Mouse (Mus musculus) spleen, adult 18-20 months (tissue): ENCODE results near the gene Mslnl.
"Not testable (repeated sequence)": the region's sequence is repeated elsewhere in the genome, so short reads cannot be mapped to it uniquely, and the experiment has no call there.

Experiments used
- DNase-seq, 2 experiments: peaks; one replicate each; pipeline ENCODE4 v3.0.0; 2022; ENCODE audit warnings: mixed read lengths in 2 of 2

Mslnl gene

GRCm38 (mm10) chr17:25735745-25736144 is at the start of gene Mslnl:
Gene Mslnl, plus strand, starts transcription at chr17:25736042.
- no peak for DNase-seq

DNA sequence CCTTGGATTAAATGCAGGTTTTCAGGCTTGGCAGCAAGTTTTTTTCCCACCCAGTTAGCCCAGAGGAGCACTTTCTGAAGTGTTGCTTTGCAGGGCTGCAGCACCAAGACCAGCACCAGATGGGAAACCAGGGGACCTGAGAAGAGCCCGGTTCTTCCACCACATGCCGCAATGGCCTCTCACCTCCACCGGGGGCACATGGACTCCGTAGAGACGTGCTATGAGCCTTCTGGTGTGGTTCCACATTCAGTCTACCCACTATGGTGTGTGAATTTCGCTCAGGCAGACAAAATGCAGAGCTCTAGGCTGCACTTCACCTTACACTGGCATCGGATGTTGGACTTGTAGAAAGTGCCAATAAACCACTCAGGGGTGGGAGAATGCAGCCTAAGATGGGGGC is 49.5 kb upstream of the Mslnl start:
- peak in 1 of 2 experiments; percentile 9 for DNase-seq

DNA sequence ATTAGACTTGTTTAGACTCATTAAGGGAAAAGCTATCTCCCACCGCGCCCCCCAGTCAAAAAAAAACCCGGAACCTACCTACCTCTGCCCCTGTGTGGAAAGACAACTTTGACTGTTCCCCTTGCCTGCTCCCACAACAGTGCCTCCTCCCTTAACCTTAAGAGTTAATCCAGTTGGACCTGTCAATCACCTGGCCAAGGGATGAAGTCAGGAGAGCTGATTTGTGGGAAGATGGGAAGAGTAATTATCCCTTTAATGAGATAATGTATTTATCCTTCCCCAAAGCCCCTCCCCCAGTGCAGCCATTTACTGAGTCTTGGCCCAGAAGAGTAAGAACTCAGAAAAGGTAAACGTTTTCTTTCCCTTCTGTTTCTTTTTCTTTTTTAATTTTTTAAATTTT is 46.9 kb upstream of the Mslnl start:
- DNase-seq: no peak

- DNase-seq: no peak
These were observed 39.6 kb upstream of the Mslnl start for GRCm38 (mm10) chr17:25696263-25696662.

- DNase-seq: peak; percentile 18 to 68
These were observed 37.4 kb upstream of the Mslnl start for GRCm38 (mm10) chr17:25698446-25698845.

DNA sequence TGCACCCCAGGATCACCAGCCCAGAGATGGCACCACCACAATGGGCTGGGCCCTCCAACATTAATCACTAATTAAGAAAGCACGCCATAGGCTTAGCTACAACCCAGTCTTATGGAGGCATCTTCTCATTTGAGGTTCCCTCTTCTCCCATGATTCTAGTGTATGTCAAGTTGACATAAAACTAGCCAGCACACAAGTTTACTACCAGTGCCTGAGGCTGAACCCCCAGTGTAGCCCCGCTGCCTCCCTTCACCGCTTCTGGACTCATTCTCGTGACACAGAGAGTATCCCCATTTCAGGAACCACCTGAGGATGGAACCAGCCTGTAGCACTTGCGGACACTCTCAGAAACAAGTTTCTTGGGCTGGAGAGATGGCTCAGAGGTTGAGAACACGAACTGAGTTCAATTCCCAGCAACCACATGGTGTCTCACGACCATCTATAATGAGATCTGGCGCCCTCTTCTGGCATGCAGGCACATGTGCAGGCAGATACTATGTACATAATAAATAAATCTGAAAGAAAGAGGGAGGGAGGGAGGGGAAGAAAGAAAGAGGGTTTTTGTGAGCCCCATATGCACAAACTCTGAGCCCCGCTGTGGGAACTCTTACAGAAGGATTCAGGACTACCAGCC is 34.9 kb upstream of the Mslnl start:
- DNase-seq: no peak

GRCm38 (mm10) chr17:25709994-25710393 is 25.8 kb upstream of the Mslnl start:
- DNase-seq: no peak

DNA sequence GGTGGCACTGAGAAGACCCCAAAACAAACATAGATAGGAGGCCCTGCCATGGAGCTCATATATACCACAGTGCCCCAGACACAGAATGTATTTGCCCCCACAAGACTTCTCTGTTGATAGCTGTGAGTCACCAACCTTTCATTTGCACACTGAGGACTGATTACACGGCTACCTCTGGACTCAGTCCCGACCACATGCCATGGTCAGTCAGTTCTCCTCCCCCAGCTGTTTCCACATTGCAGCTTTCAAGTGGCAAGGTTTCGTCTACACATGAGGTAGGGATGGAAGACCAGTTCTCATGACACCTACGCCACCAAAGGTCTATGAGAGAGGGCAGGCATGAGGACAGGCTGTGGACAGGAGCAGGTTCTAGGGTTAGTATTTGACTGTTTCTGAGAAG is 24.7 kb upstream of the Mslnl start:
- no peak for DNase-seq

GRCm38 (mm10) chr17:25715627-25716026 is 20.2 kb upstream of the Mslnl start:
- no peak for DNase-seq

DNA sequence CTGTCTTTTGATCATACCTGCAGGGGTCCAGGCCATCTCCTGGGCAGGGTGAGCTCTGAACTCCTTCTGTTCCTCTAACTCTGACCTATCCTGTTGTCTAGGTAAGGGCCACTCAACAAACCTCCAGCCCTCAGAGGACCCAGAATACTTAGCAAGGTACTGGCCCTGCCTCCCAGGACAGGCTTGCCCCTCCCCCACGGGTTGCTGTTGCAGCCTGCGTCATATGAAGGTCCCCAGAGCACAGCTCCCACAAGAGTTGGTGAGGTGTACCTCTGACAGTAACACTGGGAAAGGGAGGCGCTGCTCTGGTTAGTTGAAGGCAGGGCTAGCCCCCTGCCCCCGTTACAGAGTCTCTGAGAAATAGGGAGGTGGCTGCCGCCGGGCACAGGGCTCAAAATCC is 19.7 kb upstream of the Mslnl start:
- no peak for DNase-seq

DNA sequence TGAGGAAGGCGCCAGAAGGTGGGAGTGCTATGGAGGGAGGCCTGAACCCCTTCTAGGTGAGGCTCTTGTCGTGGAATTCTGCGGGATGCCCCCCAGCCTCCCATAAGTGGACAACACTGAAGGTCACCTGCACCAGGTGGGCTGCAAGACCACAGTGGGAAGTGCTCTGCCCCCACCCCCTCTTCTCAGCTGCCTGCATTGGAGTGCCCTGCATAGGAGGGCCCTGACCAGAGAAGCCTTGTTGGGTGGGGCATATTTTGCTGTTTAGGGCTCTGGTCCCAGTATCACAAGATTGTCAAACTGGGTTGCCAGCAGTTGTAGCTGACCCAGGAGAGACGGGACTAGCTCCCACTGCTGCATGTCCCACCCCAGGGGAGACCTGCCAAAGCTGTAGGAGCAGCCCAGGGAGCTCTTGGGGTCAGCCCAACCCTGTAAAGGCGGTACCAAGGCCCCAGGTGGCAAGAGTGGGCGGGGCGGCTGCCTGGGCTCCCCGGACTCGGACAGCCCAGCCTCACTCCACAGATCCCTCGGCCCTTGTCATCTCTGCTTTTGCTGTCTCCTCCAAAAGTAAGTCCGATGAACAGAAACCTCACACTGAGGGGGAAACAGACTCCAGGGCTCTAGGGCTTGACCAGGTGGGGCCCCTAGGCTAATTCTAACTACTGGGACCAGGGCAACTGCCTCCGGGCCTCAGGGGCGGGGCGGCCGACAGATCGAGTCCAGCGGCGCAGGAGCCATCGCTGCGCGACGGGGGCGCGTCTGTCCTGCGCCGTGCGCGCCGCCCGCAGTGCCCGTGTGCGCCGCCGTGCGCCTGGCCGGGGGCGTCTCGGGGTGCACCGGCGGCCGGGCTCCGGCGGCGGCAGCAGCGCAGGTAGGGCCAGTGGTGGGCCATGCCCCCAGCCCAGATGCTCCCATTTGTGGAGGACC is 18.9 kb upstream of the Mslnl start, which contains the start of gene Gng13:
Gene Gng13 (plus strand): TSS at position 461 of the 927 bp plus-strand sequence.
- no peak for DNase-seq

DNA sequence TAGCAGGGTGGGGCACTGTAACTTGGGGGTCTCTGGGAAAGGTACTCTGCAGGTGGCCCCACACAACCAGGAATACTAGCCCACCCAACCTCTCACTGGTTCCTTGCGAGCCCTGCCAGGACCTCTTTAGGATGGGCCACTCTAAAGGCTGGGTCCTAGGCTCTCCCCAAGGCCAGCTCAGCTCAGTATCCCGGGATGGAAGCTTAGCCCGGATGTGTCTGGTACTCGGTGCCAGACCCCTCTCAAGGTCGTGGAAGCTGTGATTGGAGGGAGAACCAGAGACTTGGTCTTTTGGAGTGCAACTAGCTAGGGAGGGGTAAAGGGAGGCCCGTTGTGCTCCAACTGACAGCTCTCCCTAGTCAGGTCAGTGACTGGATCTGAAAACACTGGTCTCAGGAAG is 18.2 kb upstream of the Mslnl start:
- no peak for DNase-seq

DNA sequence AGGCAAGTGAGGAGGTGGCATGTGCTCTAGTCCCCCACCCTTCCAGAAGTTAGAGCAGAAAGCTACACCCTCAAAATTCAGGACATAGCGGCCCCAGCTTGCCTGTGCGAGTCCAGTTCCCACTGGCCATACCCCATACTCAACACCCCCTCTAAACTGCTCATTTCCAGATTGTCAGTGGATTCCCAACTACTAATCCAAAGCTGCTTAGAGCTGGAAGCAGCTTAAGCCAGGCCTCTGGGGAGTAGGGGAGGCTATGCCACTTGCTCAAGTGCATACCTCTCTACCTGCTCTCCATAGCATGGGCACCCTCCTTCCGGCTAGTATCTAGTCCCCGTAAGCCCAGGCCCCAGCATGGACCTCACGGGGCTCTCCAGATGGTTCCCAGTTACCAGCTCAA is 14.4 kb upstream of the Mslnl start:
- DNase-seq: no peak

GRCm38 (mm10) chr17:25723470-25723869 is 12.4 kb upstream of the Mslnl start:
- no peak for DNase-seq

DNA sequence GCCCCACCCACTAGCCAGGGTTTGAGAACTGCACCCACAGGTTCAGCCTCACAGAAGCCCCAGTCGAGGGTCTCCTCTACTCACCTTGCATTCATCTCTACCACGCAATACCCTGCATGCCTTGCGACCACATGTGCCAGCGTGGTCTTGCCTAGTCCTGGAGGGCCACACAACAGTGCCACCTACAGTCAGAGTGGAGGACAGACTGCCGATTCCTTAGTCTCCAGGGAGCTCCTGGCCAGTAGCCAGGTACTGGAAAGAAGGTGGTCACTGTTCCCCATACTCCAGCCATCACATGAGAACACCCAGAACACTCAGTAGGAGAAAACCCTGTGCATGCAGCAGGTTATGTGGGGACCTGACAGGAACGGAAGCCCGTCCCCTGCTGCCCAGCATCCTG is 11.9 kb upstream of the Mslnl start:
- no peak for DNase-seq

- no peak for DNase-seq
These were observed 10.6 kb upstream of the Mslnl start for GRCm38 (mm10) chr17:25725264-25725663.

DNA sequence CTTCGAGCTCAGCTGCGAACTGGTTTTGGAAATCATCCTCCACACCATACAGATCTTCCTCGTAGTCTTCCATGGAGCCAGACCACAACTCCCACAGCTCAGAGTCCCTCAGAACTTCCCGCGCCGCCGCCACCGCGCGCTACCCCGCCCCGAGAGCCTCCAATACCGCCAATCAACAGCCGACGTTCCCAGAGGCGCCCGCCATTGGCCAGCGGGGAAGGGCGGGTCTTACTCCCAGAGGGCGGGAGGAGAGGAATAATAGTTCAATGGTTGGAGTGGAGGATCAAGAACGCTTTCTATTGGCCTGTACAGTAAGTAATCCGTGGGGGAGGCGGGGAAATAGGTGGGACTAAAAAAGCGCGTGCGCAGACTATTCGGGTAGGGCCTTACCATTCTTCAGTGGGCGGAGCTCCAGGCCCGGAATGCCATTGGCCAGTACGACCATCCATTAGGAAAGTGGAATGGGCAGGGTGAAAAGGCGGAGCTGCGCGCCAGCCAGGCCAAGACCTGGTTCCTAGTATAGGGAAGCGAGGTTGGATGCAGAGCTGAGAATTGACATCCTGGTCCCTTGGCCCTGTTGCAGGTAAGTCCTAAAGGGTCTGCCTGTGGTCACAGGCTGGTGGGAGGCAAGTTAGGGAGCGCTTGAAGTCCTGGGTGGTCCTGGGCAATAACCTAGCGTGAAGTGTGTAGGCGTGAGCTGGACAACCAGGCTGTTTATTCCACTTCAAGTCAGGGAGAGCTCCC is 8.4 kb upstream of the Mslnl start, which contains the start of the genes Chtf18 and Rpusd1:
Gene Chtf18 (minus strand): TSS at position 155 of the 744 bp plus-strand sequence.
Gene Rpusd1 (plus strand): TSS at position 406 of the 744 bp plus-strand sequence.
- peak; percentile 96 for DNase-seq

GRCm38 (mm10) chr17:25728009-25728270 is 7.9 kb upstream of the Mslnl start:
- DNase-seq: no peak

GRCm38 (mm10) chr17:25732082-25732481 is 3.8 kb upstream of the Mslnl start:
- DNase-seq: peak; percentile 59 to 82

- no peak for DNase-seq
These were observed 596 bp upstream of the Mslnl start for GRCm38 (mm10) chr17:25735246-25735645.

DNA sequence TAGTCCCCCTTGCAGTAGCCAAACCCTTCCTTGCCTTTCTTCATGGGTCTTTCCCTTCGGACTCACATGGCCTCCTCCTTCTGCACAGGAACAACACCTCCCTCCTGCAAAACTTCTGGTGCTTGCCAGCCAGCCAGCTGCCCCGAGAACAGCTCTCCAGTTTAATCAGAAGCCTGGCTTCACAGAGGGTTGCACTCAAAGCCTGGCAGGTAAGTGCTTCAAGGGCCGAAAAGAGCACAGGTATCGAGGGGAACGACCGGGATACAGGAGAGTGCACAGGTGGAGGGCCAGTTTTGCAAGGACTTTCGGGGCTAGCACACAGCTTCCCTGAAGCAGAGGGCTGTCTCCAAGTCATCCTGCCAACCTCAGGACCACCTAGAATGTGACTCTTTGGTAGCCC is 3.0 kb downstream of the Mslnl start:
- no peak for DNase-seq

- DNase-seq: not testable (repeated sequence)
These were observed 5.6 kb downstream of the Mslnl start for GRCm38 (mm10) chr17:25741471-25741870.

GRCm38 (mm10) chr17:25743831-25744230 is 8.0 kb downstream of the Mslnl start:
- DNase-seq: no peak
